Mouse (Mus musculus) G1E-ER4 (cell line): Measurements from ENCODE around the gene Pafah1b3. TPM values are rescaled to one million over a fixed set of nuclear protein-coding genes. Genes with fewer than 3 reads are reported as not detected.

Experiments used
- GATA1 ChIP-seq: IDR thresholded peaks from one replicate; pipeline ENCODE4 v1.8.0; 2012; ENCODE audit warnings: low read length, inconsistent platforms
- polyA plus RNA-seq: library from polyadenylated mRNA; stranded (reverse); fragments of >175 nt; gene quantifications from 2 replicates; pipeline ENCODE4 v1.2.3, GENCODE M21; 2012

Pafah1b3 gene
- polyA plus RNA-seq, 1 experiment = 158 TPM

DNA sequence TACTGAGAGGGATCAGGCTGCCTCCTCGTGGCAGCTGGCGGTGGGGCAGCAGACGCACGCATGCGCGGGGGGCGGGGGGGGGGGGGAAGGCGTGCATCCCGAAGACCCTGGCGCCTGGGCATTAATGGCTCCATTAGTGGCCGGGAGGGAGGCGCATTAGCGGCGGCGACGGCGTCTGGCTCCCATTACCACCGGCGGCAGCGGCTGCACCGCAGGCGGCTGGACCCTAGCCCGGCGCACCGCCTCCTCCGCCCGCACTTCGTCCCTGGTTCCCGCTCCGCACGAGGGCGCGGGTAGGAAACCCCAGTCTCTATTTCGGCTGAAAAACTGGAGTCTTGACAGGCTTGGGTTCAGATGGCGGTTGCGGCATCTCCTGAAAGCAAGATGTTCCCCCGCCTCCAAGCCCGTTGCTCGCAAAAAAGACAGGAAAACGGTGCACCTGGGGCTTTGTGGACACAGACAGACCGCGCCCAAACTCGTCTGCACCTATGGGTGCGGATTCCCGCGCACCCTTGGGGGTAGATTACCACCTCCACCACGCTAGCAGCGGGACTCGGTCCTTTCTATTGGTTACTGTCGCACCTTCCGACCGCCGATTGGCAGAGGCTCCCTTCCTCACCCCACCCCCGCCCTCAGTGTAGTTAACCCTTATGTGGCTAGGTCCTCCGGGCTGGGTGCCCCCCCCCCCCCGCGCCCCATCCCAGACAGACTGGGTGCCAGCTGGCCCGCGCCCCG is 19.3 kb downstream of the Pafah1b3 start:
- TF ChIP-seq GATA1 = no peak

GRCm38 (mm10) chr7:25277998-25278340 is 19.8 kb downstream of the Pafah1b3 start:
- TF ChIP-seq GATA1 = no peak

DNA sequence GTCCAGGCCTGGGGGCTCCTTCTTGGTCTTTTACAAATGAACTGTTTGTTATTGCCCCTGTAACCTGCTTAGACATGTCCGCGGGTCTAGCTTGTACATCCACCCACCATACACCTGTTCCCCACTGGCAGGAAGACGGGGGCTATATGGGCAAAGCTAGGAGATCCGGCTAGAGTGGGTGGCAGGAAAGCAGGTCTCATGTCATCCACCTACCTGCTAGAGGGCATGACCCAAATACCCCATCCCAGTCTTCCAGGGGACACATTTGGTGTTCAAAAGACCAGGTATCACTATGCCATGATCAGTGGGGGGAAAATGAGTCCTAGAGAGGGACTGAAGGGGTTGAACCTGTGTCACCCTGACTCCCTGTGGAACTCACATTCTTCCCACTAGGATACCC is 20.4 kb downstream of the Pafah1b3 start:
- TF ChIP-seq GATA1 = no peak

DNA sequence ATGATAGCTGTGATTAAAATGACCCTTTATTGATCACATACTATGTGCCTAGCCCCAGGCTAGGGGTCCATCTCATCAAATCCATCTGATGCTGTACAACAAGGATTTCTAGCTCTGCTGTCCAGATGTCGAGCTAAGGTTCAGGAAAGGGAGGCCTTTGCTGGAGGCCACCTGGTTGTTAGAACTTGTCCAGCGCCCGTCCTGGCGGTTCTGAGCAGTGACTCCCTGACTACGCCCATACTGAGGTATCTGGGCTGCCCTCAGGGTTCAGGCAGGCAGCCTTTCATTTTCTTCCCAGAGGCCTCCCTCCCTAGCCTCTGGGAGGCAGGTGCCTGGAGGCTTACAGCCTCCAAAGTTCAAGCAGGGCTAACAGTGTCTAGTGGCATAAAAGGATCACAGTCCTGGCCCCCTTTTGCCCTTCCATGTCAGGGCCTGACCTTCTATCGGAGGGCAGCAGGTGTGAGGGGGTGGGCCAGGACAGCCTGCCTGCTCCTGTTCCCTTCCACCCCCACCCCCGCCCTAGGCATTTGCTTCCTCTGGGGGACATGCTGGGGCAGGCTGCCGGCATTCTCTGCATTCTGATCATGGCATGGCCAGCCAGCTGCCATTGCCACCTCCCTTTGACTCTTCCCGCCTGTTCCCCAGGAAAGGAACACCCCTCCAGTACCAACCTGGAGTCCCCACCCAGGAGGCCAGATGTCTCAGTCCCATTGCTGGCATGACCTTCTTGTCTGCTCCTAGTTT is 22.1 kb downstream of the Pafah1b3 start:
- TF ChIP-seq GATA1 = no peak

DNA sequence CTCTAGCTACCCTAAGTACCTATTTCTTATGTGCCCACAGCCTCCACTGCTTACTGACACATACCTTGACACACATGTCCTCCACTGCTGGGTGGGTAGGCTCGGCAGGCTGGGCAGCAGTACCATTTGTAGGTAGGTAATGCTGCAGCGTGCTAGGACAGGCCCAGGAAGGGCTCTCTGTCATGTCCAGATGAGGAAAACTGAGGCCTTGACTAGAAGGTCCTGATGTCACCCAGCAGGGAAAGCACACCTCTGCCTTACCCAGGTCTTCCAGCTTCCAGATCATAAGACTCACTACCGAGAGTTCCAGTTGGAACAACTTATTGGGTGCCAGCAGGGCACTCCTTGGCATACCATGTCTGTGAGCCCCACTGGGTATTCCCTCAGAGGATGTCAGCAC is 22.8 kb downstream of the Pafah1b3 start:
- no peak for TF ChIP-seq GATA1

- no peak for TF ChIP-seq GATA1
Observed at GRCm38 (mm10) chr7:25274571-25274970, 23.2 kb downstream of the Pafah1b3 start.

DNA sequence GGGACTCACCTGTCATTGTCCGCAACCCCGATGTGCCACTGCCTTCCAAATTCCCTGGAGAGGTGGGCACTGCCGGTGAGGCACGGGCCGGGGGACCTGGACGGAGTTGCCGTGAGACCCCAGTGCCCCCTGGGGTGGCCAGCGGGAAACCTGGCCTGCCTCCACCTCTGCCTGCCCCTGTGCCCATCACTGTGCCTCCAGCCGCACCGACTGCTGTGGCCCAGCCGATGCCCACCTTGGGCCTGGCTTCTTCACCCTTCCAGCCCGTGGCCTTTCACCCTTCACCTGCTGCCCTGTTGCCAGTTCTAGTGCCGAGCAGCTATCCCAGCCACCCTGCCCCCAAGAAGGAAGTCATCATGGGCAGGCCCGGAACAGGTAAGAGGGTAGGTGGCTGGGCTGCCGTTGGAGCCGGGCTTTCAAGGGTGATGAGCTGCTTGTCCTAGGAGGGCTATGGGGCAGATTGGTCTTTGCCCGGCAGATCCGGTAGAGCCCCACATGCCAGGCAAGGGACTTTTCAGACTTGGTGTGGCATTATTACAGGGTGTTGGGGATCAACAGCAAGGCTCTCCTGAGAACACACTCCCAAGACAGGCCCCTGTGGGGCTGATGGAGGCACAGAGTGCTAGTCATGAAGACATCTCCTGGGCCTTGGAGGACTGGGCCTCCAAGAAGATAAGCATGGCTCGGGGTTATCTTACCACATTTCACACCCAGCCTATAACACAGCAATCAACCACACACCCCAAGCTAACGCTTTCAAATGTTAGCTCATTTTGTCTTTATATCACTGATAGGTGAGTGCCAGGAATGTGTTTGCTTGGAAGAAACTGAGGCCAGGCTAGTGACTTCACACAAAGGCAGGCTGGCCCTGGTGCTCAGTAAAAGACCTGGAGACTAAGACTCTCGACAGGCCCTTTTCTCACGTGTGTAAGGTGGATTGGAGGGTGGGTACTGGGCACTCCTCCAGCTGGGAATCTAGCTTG is 24.2 kb downstream of the Pafah1b3 start:
- TF ChIP-seq GATA1 = peak; percentile 87

DNA sequence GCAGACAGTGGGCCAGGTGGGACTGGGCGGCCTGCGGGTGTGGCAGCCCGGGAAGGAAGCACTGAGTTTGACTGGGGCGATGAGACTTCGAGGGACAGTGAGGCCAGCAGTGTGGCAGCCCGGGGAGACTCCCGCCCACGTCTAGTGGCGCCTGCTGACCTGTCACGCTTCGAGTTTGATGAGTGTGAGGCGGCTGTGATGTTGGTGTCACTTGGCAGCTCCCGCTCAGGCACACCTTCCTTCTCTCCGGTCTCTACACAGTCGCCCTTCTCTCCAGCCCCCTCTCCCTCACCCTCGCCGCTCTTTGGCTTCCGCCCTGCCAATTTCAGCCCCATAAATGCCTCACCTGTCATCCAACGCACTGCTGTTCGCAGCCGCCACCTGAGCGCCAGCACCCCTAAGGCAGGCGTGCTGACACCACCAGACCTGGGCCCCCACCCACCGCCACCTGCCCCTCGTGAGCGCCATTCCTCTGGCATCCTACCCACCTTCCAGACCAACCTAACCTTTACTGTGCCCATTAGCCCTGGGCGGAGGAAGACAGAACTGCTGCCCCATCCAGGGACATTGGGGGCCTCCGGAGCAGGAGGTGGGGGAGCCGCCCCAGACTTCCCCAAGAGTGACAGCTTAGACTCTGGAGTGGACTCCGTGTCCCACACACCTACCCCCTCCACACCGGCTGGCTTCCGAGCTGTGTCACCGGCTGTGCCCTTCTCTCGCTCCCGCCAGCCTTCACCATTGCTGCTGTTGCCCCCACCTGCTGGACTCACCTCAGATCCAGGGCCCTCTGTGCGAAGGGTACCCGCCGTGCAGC is 25.1 kb downstream of the Pafah1b3 start:
- no peak for TF ChIP-seq GATA1

GRCm38 (mm10) chr7:25271651-25272444 is 25.9 kb downstream of the Pafah1b3 start:
- no peak for TF ChIP-seq GATA1

DNA sequence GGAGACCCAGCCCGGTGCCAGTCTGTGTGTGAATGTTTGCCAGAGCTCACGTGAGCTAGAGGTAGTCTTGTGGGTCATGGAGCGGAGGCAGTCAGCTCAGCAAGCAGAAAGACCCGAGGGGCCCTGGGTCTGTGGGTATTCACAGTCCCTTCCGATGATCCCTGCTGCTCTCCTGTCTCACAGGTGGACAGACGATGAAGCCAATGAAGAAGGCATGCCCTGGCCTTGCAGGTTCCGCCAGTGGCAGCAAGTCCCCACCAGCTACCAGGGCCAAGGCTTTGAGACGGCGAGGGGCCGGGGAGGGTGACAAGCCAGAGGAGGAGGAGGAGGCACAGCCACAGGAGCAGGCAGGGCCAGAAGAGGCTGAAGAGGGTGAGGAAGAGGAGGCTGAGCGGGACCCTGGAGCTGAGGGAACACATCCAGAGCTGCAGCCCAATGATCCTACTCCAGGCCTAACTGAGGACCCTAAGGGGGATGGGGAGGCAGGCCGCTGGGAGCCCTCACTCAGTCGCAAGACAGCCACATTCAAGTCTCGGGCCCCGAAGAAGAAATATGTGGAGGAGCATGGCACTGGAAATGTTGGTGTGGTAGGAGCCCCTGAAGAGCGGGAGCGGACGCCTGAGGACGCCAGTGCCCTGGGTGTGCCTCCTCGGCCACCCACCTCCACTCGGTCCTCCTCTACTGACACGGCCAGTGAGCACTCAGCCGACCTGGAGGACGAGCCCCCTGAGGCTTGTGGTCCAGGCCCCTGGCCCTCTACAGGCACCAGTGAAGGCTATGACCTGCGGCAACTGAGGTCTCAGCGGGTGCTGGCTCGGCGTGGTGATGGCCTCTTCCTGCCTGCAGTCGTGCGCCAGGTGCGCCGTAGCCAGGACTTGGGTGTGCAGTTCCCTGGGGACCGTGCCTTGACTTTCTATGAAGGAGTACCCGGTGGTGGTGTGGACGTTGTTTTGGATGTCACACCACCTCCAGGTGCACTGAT is 26.8 kb downstream of the Pafah1b3 start:
- no peak for TF ChIP-seq GATA1

- no peak for TF ChIP-seq GATA1
Observed at GRCm38 (mm10) chr7:25269545-25270271, 28.1 kb downstream of the Pafah1b3 start.

- no peak for TF ChIP-seq GATA1
Observed at GRCm38 (mm10) chr7:25269029-25269428, 28.8 kb downstream of the Pafah1b3 start.
